Mouse (Mus musculus): ENCODE results near the gene Zfp382.

DNA sequence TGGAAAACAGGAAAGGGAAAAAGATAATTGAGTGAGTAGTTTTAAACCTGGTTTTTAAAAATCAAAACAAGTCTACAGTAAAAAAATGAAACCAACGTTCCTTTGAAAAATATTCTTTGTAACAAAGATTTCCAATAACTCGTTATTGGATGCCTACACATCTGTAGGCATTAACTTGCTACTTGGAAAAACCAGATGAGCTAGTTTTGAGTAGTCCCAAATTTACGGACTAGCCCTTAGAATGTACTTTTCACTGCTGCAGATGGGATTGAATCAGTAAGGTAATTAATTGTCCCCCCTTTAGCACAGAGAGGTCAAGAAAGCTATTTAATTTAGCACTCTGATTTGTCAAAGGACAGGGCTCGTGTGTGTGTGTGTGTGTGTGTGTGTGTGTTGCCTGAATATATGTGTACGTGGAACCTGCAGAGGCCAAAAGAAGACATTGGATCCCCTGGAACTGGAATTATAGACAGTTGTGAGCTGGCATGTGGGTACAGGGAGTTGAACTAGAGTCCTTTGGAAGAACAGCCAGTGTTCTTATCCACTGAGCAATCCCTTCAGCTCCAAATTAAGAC lies 26.1 kb upstream of the Zfp382 start:
- TF ChIP-seq POLR2AphosphoS5 (IDR thresholded peaks at IDR 0.05; ENCODE audit: insufficient replicate concordance, low read depth, low read length) (no peak), CTCF (IDR thresholded peaks at IDR 0.05; ENCODE audit: low read depth, low read length) (no peak), GATA1 (IDR thresholded peaks at IDR 0.05; ENCODE audit: borderline replicate concordance, low read length) (no peak), TAL1 (conservative IDR thresholded peaks at IDR 0.05; ENCODE audit: low read depth, low read length) (no peak), GATA2 (IDR thresholded peaks at IDR 0.05; ENCODE audit: borderline replicate concordance, low read depth, low read length) (no peak)

Measured in G1E (cell line).